Mouse (Mus musculus): Measurements from ENCODE around the gene Ciao2b.
A peak's percentile ranks its signal among the peaks of the same experiment; 100 is the strongest.

Gene Ciao2b

GRCm38 (mm10) chr8:104620765-104621164, 21.0 kb downstream of the Ciao2b start:
- DNase-seq (ENCODE audit: low read depth in 1 of 2, low spot score in 2 of 2) = no peak

DNA sequence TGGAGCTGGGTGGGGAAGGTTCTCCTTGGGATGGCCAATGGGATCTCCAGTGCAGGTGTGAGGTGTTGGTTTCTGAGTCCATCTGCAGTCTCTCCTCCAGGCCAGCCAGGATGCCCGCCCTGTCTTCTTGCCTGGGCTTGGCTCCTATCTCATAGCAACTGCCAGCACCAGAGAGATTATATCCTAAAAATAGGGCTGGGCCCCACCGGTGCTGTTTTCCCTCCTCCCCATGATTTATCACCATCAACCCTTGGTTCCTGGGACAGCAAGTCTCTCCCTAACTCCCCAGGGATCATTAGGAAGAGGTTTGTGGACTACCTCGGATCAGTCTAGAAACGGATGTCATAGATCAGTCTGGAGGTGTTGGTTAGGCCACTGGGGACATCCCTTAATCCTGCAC, 28.6 kb downstream of the Ciao2b start:
- no peak for DNase-seq (ENCODE audit: low read depth in 1 of 2, low spot score in 2 of 2)

GRCm38 (mm10) chr8:104611613-104612012, 30.2 kb downstream of the Ciao2b start:
- no peak for DNase-seq (ENCODE audit: low read depth in 1 of 2, low spot score in 2 of 2)

DNA sequence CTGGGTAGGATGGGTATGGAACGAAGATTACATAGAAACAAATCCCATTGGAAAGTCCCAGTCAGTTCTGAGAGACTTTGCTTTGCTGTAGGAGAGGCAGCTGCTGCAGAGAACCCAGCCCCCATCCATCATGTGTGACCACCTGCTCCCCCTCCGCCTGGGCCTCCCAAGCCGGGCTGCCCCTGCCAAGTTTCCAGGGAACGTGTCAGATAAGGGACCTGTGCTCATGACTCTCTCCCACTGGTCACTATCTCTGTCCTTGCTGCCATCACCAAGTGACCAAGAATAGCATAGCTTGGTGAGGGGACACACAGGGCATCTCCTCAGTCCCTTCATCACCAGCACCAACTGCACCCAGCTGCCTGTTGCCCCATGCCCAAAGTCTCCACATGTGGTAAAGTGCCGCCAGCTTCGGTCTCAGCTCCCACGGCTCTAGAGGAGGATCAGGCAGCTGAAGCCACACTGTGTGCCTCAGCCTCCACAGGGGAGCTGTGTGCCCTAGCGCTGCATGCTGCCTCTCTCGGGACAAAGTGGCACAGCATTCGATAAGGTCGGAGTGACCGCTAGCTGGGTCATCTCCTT, 31.5 kb downstream of the Ciao2b start:
- no peak for DNase-seq (ENCODE audit: low read depth in 1 of 2, low spot score in 2 of 2)

DNA sequence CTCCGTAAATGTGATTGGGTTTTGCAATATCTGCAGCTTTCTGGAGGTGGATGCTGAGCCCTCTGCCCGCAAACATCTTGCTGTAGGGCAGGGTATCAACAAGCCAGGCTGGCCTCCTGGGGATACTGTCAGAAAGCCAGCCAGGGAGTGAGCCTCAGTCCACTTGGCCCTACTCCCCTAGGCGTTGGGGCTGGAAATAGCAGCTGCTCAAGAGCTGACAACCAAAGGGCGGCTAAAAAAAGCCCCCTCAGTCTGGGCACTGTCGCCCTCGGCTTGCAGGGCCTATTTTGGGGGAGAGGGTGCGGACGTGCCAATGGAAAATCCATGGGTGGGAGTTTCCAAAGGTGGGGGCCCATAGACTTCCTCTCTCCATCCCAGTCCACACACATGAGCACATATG, 32.5 kb downstream of the Ciao2b start:
- no peak for DNase-seq (ENCODE audit: low read depth in 1 of 2, low spot score in 2 of 2)

- DNase-seq (ENCODE audit: low read depth in 1 of 2, low spot score in 2 of 2) = no peak
Measured at GRCm38 (mm10) chr8:104607944-104608343, 33.8 kb downstream of the Ciao2b start.

GRCm38 (mm10) chr8:104606329-104606728, 35.4 kb downstream of the Ciao2b start:
- DNase-seq (ENCODE audit: low read depth in 1 of 2, low spot score in 2 of 2) = no peak

DNA sequence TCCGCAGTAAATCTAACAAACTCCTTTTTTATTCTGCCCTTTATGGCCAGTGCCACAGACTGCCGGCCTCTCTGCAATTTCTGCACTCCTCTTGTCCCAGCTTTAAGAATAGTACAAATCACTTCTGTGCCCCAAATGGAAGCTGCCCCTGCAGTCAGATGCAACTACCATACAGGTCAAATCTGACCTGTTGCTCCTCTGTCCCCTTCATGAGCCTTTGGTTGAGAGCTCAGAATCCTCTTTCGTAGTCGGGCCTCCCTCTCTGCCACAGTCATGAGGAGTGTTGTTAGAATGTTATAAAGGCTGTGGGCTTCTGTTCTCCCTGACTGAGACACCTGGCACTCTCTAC, 38.5 kb downstream of the Ciao2b start:
- no peak for DNase-seq (ENCODE audit: low read depth in 1 of 2, low spot score in 2 of 2)

GRCm38 (mm10) chr8:104602468-104603244, 39.1 kb downstream of the Ciao2b start:
- DNase-seq (ENCODE audit: low read depth in 1 of 2, low spot score in 2 of 2) = peak; percentile 42 to 50

DNA sequence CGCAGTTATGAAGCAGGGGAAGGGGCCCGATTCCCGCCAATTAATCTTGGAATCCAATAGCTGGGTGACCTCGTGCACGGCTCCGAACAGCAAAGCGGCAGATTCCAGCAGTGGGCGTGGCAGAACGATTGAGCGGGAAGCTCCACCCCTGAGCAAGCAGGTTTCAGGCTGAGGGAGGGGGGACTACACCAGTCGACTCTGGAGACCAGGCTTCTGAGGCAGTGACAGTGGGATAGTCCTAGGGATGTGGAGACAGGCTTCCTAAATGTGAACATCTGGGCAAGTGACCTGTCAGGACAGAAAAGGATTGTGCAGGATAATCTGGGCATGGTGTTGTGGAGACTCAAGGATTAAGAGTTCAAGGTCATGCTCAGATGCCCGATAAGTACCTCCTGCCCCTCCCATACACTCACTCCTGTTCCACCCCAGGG, 39.8 kb downstream of the Ciao2b start:
- DNase-seq (ENCODE audit: low read depth in 1 of 2, low spot score in 2 of 2) = no peak

- no peak for DNase-seq (ENCODE audit: low read depth in 1 of 2, low spot score in 2 of 2)
Measured at GRCm38 (mm10) chr8:104601386-104601785, 40.4 kb downstream of the Ciao2b start.

DNA sequence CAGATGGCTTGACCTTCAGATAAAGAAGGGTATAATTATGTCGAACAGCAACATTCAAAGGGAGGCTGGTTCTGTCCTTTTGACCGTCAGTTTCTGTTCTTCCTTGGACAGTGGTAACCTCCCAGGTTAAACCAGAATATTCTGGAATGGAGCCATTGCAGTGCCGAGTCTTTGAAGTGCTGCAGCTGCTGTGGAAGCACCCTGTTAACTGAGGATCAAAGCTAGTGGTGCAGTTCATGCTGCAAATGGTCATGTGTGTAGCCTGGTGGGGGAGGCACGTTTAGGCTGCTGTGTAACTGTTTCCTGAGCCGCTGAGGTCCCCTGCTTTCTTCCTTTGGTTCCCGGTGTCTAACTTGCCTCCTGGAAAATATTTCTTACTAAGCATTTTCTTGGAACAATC, 43.3 kb downstream of the Ciao2b start:
- no peak for DNase-seq (ENCODE audit: low read depth in 1 of 2, low spot score in 2 of 2)

GRCm38 (mm10) chr8:104597656-104598055, 44.1 kb downstream of the Ciao2b start:
- no peak for DNase-seq (ENCODE audit: low read depth in 1 of 2, low spot score in 2 of 2)

DNA sequence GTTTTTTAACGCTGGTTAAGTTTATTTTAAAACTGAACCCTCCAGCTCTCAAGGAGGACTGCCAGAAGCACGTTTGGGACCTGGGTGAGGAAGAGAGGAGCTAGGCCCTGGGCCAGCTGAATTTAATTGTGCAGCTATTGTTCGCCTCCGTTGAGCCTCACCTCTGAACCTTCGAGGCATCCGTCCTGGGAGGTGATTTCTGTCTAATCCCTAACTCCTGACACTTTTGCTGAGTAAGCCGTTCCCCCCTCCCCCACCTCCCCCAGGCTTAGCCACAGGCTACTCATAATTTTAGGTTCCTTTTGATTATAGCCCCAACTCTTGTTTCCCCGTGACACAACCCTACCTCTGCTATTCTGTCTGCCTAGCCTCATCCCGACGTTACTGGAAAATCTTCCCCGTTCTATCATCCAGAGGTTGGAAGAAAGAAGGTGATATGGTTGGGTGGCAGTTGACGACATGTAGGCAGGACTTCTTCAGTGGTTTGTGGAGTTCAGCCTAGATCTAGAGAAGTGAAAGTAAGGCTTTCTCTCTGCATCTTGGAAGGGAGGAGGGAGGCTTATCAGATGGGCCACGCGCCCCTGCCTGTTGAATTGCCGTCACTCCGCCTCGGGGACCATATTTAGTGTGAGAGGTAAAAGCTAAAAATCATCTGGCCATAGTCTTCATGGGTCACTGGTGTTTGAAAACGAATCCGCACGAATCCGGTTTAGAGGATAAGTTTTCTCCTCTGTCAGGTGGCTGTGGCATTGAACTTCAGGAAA, 45.8 kb downstream of the Ciao2b start:
- no peak for DNase-seq (ENCODE audit: low read depth in 1 of 2, low spot score in 2 of 2)

GRCm38 (mm10) chr8:104594611-104595362, 47.0 kb downstream of the Ciao2b start:
- no peak for DNase-seq (ENCODE audit: low read depth in 1 of 2, low spot score in 2 of 2)

DNA sequence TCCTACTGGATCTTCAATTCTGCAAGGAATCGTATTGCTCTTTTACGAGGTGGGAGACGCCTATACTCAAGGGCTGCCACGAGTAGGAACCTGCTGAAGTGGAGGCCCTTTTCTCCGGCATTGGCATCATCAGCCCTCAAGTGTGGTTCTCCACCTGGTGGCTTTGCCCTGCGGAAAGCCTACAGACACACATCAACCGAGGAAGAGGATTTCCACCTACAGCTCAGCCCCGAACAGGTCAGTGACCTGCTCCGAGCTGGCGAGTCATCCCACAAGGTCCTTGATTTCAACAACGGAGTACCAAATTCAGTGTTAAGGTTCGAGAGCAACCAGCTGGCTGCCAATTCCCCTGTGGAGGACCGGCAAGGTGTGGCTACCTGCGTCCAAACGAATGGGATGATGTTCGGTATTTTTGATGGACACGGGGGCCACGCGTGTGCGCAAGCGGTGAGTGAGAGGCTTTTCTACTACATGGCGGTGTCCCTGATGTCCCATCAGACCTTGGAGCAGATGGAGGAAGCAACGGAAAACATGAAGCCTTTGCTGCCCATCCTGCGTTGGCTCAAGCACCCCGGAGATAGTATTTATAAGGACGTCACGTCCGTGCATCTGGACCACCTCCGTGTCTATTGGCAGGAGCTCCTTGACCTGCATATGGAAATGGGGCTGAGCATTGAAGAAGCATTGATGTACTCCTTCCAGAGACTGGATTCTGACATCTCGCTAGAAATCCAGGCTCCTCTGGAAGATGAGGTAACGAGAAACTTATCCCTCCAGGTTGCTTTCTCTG, 48.0 kb downstream of the Ciao2b start:
- no peak for DNase-seq (ENCODE audit: low read depth in 1 of 2, low spot score in 2 of 2)

- DNase-seq (ENCODE audit: low read depth in 1 of 2, low spot score in 2 of 2) = no peak
Measured at GRCm38 (mm10) chr8:104592566-104592965, 49.2 kb downstream of the Ciao2b start.

DNA sequence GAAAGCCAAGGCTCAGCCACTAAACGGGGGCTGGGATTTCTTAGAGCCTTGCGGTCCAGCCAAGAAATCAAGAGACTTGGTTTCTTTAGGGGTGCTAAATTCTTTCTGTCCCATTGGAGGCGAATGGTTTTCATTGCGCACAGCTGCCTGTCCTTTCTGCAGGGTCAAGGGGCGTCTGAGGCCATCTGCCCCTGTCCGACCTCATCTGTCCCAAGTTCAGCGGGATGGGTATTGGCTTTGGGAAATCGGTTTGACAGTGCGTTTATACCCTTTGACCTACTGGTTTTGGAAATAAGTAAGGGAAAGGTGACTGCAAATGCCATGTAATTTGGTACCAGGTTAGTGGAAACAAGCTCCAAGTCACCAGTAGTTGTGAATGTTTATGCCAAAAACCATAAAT, 49.9 kb downstream of the Ciao2b start:
- DNase-seq (ENCODE audit: low read depth in 1 of 2, low spot score in 2 of 2) = no peak

GRCm38 (mm10) chr8:104591133-104591834, 50.5 kb downstream of the Ciao2b start, which contains the start of gene Pdp2:
Gene Pdp2 (plus strand): TSS chr8:104591451.
- peak; percentile 68 to 79 for DNase-seq (ENCODE audit: low read depth in 1 of 2, low spot score in 2 of 2)

DNA sequence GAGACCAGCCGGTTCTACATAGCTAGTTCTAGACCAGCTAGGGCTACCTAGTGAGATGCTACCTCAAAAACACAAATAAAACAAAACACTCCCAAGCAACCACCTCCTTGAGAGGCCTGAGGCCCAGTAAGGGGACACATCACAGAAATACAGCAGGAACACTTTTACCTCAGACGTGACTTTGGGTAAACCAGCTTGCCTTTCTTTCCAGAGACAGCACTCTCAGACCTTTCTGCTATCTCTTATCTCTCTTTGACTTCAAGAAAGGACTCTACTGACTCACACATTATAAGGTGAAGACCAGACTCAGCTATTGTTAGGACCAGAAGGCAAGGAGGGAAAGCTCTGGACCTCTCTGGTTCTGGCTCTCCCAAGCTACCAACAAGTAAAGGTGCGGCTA, 51.5 kb downstream of the Ciao2b start:
- no peak for DNase-seq (ENCODE audit: low read depth in 1 of 2, low spot score in 2 of 2)

Data from monocyte, adult 2 months (primary cell).